Mouse (Mus musculus) adrenal gland, postnatal 4 days (tissue): ENCODE measurements around the gene Zfp606. TPM values are rescaled to one million over a fixed set of nuclear protein-coding genes. Genes with fewer than 3 reads are reported as not detected.

Experiments
- DNase-seq, 2 experiments: peaks; one replicate each; pipeline ENCODE4 v3.0.0; 2021 to 2022; ENCODE audit warnings: low spot score in 2 of 2, mixed read lengths in 2 of 2
- long read RNA-seq, 2 experiments: library from polyadenylated mRNA; stranded (forward); transcript quantifications; one replicate each; pipeline ENCODE4 v2.0.0; 2021
- total RNA-seq, 2 experiments: library from RNA; stranded (reverse); gene quantifications; 2 replicates each; pipeline ENCODE4 v1.2.3; 2021

The Zfp606 gene
- 10 to 100 TPM; 22.6 to 24.5 TPM for total RNA-seq
- long read RNA-seq, experiment 1, full-length matches to known transcripts: 12 of 23 reads
- long read RNA-seq, experiment 1, partial matches to known transcripts: 1 of 23 reads
- long read RNA-seq, experiment 1, other reads (novel, unspliced or antisense): 10 of 23 reads
- long read RNA-seq, experiment 2, full-length matches to known transcripts: 26 of 34 reads
- long read RNA-seq, experiment 2, partial matches to known transcripts: 2 of 34 reads
- long read RNA-seq, experiment 2, other reads (novel, unspliced or antisense): 6 of 34 reads

- DNase-seq: peak; percentile 54 to 77
Measured at GRCm38 (mm10) chr7:12478158-12479008, at the start of gene Zfp606. Zfp606 (plus strand) TSS chr7:12478293.

GRCm38 (mm10) chr7:12479009-12479346 lies 885 bp downstream of the Zfp606 start:
- no peak for DNase-seq

GRCm38 (mm10) chr7:12479525-12479924 lies 1.4 kb downstream of the Zfp606 start:
- DNase-seq: no peak

- no peak for DNase-seq
Measured at GRCm38 (mm10) chr7:12483771-12484170, 5.7 kb downstream of the Zfp606 start.

GRCm38 (mm10) chr7:12485956-12486355 lies 7.9 kb downstream of the Zfp606 start:
- no peak for DNase-seq

- DNase-seq: no peak
Measured at GRCm38 (mm10) chr7:12486691-12487090, 8.6 kb downstream of the Zfp606 start.

- DNase-seq: no peak
Measured at GRCm38 (mm10) chr7:12510913-12511312, 32.8 kb downstream of the Zfp606 start.

GRCm38 (mm10) chr7:12512217-12512616 lies 34.1 kb downstream of the Zfp606 start, which contains the start of gene 2900092C05Rik:
2900092C05Rik (plus strand) TSS chr7:12512517.
- no peak for DNase-seq

Other genes with a start within 250 kb of the Zfp606 start
- not detected for gene Vmn1r81, start 210.0 kb upstream of the Zfp606 start, total RNA-seq
- gene Vmn1r82, start 177.9 kb upstream of the Zfp606 start, total RNA-seq: not detected
- gene Vmn1r83, start 148.8 kb upstream of the Zfp606 start, total RNA-seq: not detected
- not detected for gene Vmn1r84, start 109.0 kb upstream of the Zfp606 start, total RNA-seq
- 1 to 10 TPM; 9.5 to 9.6 TPM for gene Zfp551, start 55.5 kb upstream of the Zfp606 start, total RNA-seq
- not detected for gene 2900092C05Rik, start 34.2 kb downstream of the Zfp606 start, total RNA-seq
- gene Vmn2r53, start 130.5 kb downstream of the Zfp606 start, total RNA-seq: under 1 TPM; 0.03 to 0.06 TPM
- not detected for gene Vmn2r54, start 162.0 kb downstream of the Zfp606 start, total RNA-seq
- not detected for gene Vmn2r55, start 206.7 kb downstream of the Zfp606 start, total RNA-seq